Mouse (Mus musculus) embryonic stem cell, embryonic (primary cell): ENCODE measurements around the gene Col27a1.

Experiments used
- CTCF ChIA-PET, 4 experiments: fragments of 300-600 bp in 2 of 4; fragments of 350-600 bp in 2 of 4; sonication (Branson Sonifier 250); formaldehyde crosslinking; loops; one replicate each; lab custom pipeline; 2022; ENCODE audit warnings: inconsistent platforms in 2 of 4; lab: Charles Lee
- POLR2A ChIA-PET, 4 experiments: fragments of 300-600 bp in 2 of 4; fragments of 350-600 bp in 2 of 4; sonication (Branson Sonifier 250); formaldehyde crosslinking; loops; one replicate each; lab custom pipeline; 2022; ENCODE audit warnings: antibody characterized with exemption in 4 of 4, inconsistent platforms in 1 of 4; lab: Charles Lee

Col27a1 gene

GRCm38 (mm10) chr4:63213907-63214621 lies at the start of gene Col27a1:
Col27a1 (plus strand) TSS chr4:63214004.
- ChIA-PET POLR2A (interaction anchor here in 3 of 4 experiments (0.9 to 1.5 kb wide), 4 partner anchors 10 to 193 kb away, joined by 3 to 4 read pairs (median 4); no protein-coding TSS in a partner anchor), CTCF (interaction anchor here (0.6 to 4.0 kb wide), 9 partner anchors 11 to 238 kb away, joined by 3 to 48 read pairs (median 5); no protein-coding TSS in a partner anchor)

GRCm38 (mm10) chr4:63165636-63166035 lies 48.2 kb upstream of the Col27a1 start:
- ChIA-PET CTCF (interaction anchor here in 1 of 4 experiments (1.3 kb wide), 1 partner anchor 142 kb away, joined by 3 read pairs; no protein-coding TSS in a partner anchor), POLR2A (no interaction called here)

DNA sequence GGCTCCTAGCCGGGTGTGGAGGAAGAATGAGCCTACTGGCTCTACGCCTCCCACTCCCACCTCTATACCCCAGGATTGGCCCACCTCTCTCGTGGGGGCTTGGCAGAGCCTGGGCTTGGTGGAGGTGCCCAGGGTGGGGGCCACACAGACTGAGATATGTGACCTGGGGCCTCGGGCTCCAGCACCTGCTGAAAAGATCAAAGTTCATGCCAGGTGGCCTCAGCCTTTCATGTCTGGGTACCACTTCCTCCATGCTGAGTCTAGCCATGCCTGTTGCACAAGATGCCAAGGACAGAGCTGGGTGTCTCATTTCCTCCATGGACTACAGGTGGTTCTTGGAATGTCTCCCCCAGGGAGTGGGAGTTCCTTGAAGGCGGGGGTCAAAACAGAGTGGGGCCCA lies 47.5 kb upstream of the Col27a1 start:
- CTCF ChIA-PET = no interaction called here
- POLR2A ChIA-PET = no interaction called here

- ChIA-PET CTCF (interaction anchor here in 2 of 4 experiments (1.2 to 1.6 kb wide), 3 partner anchors 12 to 137 kb away, joined by 3 to 5 read pairs (median 5); no protein-coding TSS in a partner anchor), POLR2A (no interaction called here)
Observed at GRCm38 (mm10) chr4:63170061-63170460, 43.7 kb upstream of the Col27a1 start.

DNA sequence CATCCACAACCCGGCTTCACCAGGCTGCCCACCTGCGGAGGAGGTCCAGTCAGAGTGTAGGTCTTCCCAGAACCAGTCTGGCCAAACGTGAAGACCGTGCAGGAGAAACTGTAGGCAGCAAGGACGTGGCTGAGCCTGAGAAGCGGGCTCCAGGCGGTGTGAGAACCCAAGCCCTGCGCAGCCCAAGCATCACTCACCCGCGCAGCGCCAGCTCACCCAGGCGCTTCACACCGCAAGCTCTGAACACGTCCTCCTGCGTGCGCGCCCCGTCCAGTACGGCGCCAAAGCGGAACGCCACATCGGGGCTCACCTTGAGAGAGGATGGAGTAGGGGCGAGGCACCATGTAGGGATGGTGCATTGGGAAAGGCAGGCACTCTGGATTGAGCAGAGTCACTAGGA lies 42.7 kb upstream of the Col27a1 start:
- ChIA-PET POLR2A (no interaction called here), CTCF (interaction anchor here in 2 of 4 experiments (1.2 to 1.6 kb wide), 3 partner anchors 11 to 136 kb away, joined by 3 to 5 read pairs (median 5); no protein-coding TSS in a partner anchor)

DNA sequence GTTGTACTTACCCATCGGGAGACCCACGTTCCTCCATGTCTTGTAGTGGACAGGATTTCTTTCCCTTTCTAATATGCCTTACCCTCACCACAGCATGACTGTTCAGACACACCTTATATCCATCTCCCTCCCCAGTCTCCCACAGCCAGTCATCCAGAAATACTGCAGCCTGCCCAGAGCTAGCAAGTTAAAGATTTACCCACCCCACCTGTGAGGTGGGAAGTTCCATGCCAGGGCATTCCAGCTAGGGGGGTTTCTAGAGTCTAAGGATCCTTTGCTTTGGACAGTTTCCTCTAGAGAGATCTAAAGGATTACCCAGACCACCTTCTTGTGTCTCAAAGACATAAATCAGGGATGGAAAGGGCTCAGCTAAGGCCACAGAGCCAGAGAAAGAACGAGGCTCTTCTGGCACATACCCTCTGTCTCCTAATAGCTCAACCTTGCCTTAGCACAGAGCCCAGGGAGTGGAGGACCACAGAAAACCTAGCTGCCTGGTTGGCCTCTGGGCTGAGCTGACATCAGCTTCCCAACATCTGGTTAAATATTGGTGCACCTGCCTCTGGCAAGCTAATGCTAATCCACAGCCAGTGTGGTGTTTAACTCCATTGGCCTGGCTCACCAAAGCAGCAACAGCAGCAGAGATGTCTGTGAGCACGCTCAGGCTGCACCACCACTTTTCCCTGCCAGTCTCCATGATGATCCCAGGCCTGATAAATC lies 41.7 kb upstream of the Col27a1 start, which contains the start of gene Kif12:
Kif12 (minus strand) TSS at position 163 of the 717 bp plus-strand sequence.
- ChIA-PET CTCF (interaction anchor here in 2 of 4 experiments (0.5 to 0.9 kb wide), 2 partner anchors 9 to 12 kb away, joined by 3 to 4 read pairs; no protein-coding TSS in a partner anchor), POLR2A (interaction anchor here in 1 of 4 experiments (0.6 kb wide), 1 partner anchor 74 kb away, joined by 3 read pairs; no protein-coding TSS in a partner anchor)

DNA sequence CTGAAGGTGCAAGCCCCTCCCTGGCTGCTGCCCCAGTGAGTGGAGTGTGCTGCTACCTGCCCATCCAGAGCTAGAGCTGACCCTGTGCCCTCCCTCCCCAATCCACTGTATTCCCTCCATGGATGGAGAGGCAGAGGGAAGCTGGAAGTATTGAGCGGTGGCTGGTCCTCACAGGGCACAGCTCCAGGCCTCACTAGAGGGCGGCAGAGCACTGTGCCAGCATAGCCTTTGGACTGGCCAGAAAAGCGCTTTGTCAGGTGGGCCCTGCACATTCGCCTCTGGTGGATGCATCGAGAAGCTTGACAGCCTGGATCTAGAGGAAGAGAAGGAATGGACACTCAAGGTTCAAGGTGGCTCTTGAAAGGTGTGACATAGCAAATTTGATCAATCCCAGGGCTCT lies 32.2 kb upstream of the Col27a1 start:
- ChIA-PET CTCF (interaction anchor here (0.5 to 1.8 kb wide), 26 partner anchors 9 to 359 kb away, joined by 3 to 15 read pairs (median 4); partner anchors contain the start of genes Col27a1 (in 1 of the 4), Kif12 (in 1 of the 4) and Zfp618 (in 1 of the 4)), POLR2A (no interaction called here)

- ChIA-PET CTCF (interaction anchor here in 1 of 4 experiments (1.0 kb wide), 1 partner anchor 121 kb away, joined by 4 read pairs; no protein-coding TSS in a partner anchor), POLR2A (interaction anchor here in 2 of 4 experiments (0.5 to 0.6 kb wide), 2 partner anchors 12 to 368 kb away, joined by 4 read pairs; no protein-coding TSS in a partner anchor)
Observed at GRCm38 (mm10) chr4:63186281-63186870, 27.4 kb upstream of the Col27a1 start.

DNA sequence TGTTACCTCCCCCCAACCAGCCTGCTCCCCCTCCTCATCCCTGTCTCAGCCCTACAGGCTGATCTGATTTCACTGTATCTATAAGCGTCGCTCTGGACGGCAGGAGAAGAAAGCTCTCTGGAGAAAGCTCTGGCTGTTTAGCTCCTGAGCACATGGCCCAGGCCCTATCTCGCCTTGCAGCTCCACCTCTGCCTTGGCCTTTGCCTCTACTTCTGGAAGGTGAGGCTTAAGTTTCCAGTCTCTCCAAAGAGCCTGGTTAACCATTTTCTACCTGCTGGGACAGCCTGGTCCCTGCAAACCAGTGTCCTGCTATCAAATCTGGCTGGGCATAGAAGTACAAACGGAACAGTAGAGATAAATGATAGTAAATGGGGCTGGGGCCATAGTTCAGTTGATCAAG lies 22.2 kb upstream of the Col27a1 start:
- CTCF ChIA-PET = interaction anchor here in 1 of 4 experiments (0.5 kb wide), 1 partner anchor 116 kb away, joined by 4 read pairs; no protein-coding TSS in a partner anchor
- POLR2A ChIA-PET = no interaction called here

DNA sequence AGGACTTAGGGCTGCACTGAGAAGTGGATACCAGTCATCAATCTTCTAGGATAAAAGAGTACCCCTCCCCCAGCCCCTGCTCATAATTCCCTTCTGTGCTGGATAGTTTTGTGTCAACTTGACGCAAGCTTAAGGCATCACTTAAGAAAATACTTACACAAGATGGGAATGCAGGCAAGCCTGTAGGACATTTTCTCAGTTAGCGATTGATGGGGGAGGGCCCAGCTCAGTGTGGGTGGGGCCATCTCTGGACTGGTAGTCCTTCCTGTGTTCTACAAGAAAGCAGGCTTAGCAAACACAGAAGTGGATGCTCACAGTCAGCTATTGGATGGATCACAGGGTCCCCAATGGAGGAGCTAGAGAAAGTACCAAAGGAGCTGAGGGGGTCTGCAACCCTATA lies 19.4 kb upstream of the Col27a1 start:
- POLR2A ChIA-PET = interaction anchor here in 1 of 4 experiments (0.9 kb wide), 1 partner anchor 18 kb away, joined by 3 read pairs; no protein-coding TSS in a partner anchor
- CTCF ChIA-PET = no interaction called here

GRCm38 (mm10) chr4:63199366-63199765 lies 14.4 kb upstream of the Col27a1 start:
- CTCF ChIA-PET = no interaction called here
- POLR2A ChIA-PET = interaction anchor here in 1 of 4 experiments (0.6 kb wide), 1 partner anchor 210 kb away, joined by 3 read pairs; no protein-coding TSS in a partner anchor

GRCm38 (mm10) chr4:63203874-63204273 lies 9.9 kb upstream of the Col27a1 start:
- ChIA-PET CTCF (interaction anchor here in 1 of 4 experiments (0.9 kb wide), 1 partner anchor 10 kb away, joined by 5 read pairs; the partner anchor contains the start of gene Col27a1), POLR2A (interaction anchor here in 2 of 4 experiments (1.2 to 1.9 kb wide), 3 partner anchors 9 to 12 kb away, joined by 4 to 6 read pairs (median 6); partner anchors contain the start of gene Col27a1 (in 1 of the 2))

DNA sequence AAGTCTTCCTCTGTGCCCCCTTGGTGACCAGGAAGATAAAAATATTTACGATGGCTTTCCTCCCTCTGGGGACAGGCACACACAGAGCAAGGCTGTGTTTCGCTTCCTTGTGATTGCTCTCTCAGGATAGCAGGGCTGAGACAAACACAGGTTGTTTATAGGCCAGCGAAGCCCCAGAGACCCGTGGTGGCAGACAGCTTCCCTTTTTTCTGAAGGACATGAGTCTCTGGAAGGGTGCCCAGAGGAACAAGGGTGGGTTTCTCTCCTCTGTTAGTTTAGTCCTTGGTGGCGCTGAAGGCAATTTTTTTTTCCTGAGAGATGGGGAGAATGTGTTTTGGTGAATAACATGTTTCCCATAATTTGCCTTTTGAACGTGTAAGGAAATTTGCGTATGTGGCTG lies 8.2 kb upstream of the Col27a1 start:
- CTCF ChIA-PET = no interaction called here
- POLR2A ChIA-PET = interaction anchor here in 1 of 4 experiments (1.9 kb wide), 1 partner anchor 10 kb away, joined by 6 read pairs; no protein-coding TSS in a partner anchor

DNA sequence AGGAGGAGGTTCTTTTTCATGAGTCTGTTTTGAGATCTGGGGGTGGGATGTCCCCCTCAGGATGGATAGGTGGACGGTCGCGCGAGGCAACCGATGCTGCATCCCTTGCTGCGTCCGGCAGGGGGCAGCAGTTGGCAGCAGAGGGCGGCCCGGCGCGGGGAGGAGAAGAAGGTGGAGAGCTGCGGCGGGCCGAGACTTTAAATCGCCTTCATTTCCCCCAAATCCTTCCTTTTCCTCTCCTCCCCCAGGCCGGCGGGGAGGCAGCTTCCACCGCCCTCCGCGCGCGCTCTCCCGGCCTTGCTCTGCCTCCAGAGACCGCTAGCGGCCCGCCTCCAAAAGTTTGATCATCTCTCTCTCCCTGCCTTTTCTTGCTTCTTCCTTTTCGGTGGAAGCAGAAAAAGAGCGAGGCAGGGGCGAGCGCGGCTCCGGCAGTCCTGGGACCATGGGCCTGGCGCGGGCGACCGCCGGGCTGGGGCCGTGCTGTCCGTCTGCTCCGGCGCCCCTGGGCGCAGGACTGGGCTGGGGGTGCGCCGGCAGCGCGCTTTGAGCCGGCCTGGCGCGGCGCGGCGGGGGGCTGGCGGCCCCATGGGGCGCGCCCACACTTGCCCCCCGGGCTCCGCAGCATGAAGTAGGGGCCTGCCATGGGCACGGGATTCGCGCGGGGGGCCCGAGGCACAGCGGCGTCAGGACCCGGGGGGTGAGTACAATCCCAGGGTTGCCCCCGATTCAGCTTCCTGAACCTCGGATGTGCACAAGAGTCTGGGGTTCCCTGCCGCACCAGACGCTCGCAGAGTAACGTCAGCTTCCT lies 1.6 kb downstream of the Col27a1 start:
- CTCF ChIA-PET = interaction anchor here (0.6 to 4.0 kb wide), 39 partner anchors 8 to 1192 kb away, joined by 3 to 48 read pairs (median 4); no protein-coding TSS in a partner anchor
- POLR2A ChIA-PET = interaction anchor here (0.5 to 1.7 kb wide), 5 partner anchors 9 to 338 kb away, joined by 3 to 6 read pairs (median 4); no protein-coding TSS in a partner anchor

- ChIA-PET CTCF (interaction anchor here (0.7 to 4.0 kb wide), 36 partner anchors 10 to 732 kb away, joined by 3 to 48 read pairs (median 4); no protein-coding TSS in a partner anchor), POLR2A (interaction anchor here in 3 of 4 experiments (0.6 to 1.7 kb wide), 4 partner anchors 9 to 337 kb away, joined by 3 to 6 read pairs (median 4); no protein-coding TSS in a partner anchor)
Observed at GRCm38 (mm10) chr4:63215993-63216531, 2.3 kb downstream of the Col27a1 start.

DNA sequence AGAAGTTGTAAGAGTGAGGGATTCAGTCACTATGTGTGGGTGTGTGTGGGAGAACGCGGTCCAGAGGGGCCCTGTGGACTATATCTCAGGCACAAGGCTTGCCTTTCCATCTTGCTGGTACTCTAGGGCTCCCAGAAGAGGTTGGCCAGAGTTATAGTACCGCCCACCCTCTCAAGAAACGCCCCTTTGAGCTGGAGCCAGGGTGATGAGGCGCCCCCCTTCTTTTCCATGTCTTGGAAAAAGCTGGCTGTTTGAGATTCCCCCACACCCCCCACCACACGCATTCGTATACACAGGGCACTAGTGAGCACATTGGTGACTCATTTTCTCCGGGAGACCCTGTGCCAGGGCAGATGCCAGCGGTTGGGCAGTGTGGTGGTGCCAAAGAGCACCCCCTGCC lies 2.8 kb downstream of the Col27a1 start:
- ChIA-PET CTCF (interaction anchor here (0.7 to 4.0 kb wide), 16 partner anchors 10 to 713 kb away, joined by 3 to 48 read pairs (median 6); no protein-coding TSS in a partner anchor), POLR2A (interaction anchor here in 3 of 4 experiments (1.1 to 1.7 kb wide), 3 partner anchors 8 to 329 kb away, joined by 3 to 4 read pairs (median 4); no protein-coding TSS in a partner anchor)
